Mouse (Mus musculus): ENCODE data around the gene Apba3. TPM values are rescaled to one million over a fixed set of nuclear protein-coding genes. Genes with fewer than 3 reads are reported as not detected.

Gene Apba3
- polyA plus RNA-seq, 1 experiment from 2014 or later = 66.5 TPM

GRCm38 (mm10) chr10:81302288-81302687 lies 35.5 kb downstream of the Apba3 start:
- peak overlapping the region; percentile 22; the same call in 1 of the 2 replicates for H3K9ac ChIP-seq
- no peaks in the 10 kb centered on the region for H3K27me3 ChIP-seq
- peak overlapping the region; percentile 63 for H3K27ac ChIP-seq
- peaks cover 65% of the 10 kb centered on the region for H3K4me1 ChIP-seq
- H3K36me3 ChIP-seq = peaks cover 16% of the 10 kb centered on the region
- no peak overlapping the region for H3K4me3 ChIP-seq
- peak overlapping the region; percentile 15; the same call in 1 of the 2 replicates for H3K4me2 ChIP-seq
- no peak for ATAC-seq (ENCODE audit: borderline replicate concordance, extremely low read depth, low FRiP score, low TSS enrichment)
- 62% methylated on average over 4 of the region's 4 CpGs for WGBS
- no peaks in the 10 kb centered on the region for H3K9me3 ChIP-seq

GRCm38 (mm10) chr10:81302781-81303218 lies 36.0 kb downstream of the Apba3 start:
- Histone ChIP-seq H3K27me3 (no peaks in the 10 kb centered on the region), H3K27ac (peak overlapping the region; percentile 63), H3K9ac (peak overlapping the region; percentile 11; the same call in 1 of the 2 replicates), H3K4me1 (peaks cover 60% of the 10 kb centered on the region), H3K36me3 (peaks cover 22% of the 10 kb centered on the region), H3K9me3 (no peaks in the 10 kb centered on the region), H3K4me2 (peak overlapping the region; percentile 15; the same call in 1 of the 2 replicates), H3K4me3 (no peak overlapping the region)
- no peak for ATAC-seq (ENCODE audit: borderline replicate concordance, extremely low read depth, low FRiP score, low TSS enrichment)
- 46% methylated on average over 14 of the region's 14 CpGs for WGBS

- H3K27me3 ChIP-seq = no peaks in the 10 kb centered on the region
- peaks cover 26% of the 10 kb centered on the region for H3K36me3 ChIP-seq
- H3K4me1 ChIP-seq = peaks cover 55% of the 10 kb centered on the region
- peak overlapping the region; percentile 11; the same call in 1 of the 2 replicates for H3K9ac ChIP-seq
- ATAC-seq (ENCODE audit: borderline replicate concordance, extremely low read depth, low FRiP score, low TSS enrichment) = no peak
- peak overlapping the region; percentile 63; the same call in 1 of the 2 replicates for H3K27ac ChIP-seq
- H3K4me2 ChIP-seq = 0 out of 2 replicates have a peak overlapping the region, but pooled peaks have one; percentile 15
- 55% methylated on average over 10 of the region's 10 CpGs for WGBS
- no peaks in the 10 kb centered on the region for H3K9me3 ChIP-seq
- no peak overlapping the region for H3K4me3 ChIP-seq
Observed at GRCm38 (mm10) chr10:81303258-81303657, 36.5 kb downstream of the Apba3 start.

- no peaks in the 10 kb centered on the region for H3K27me3 ChIP-seq
- no peak for ATAC-seq (ENCODE audit: borderline replicate concordance, extremely low read depth, low FRiP score, low TSS enrichment)
- 56% methylated on average over 7 of the region's 7 CpGs for WGBS
- no peak overlapping the region for H3K9ac ChIP-seq
- peaks cover 50% of the 10 kb centered on the region for H3K4me1 ChIP-seq
- no peak overlapping the region for H3K4me2 ChIP-seq
- no peak overlapping the region for H3K4me3 ChIP-seq
- H3K36me3 ChIP-seq = peaks cover 31% of the 10 kb centered on the region
- no peaks in the 10 kb centered on the region for H3K9me3 ChIP-seq
- no peak overlapping the region for H3K27ac ChIP-seq
Observed at GRCm38 (mm10) chr10:81303761-81304160, 37.0 kb downstream of the Apba3 start.

- no peaks in the 10 kb centered on the region for H3K9me3 ChIP-seq
Observed at GRCm38 (mm10) chr10:81304597-81305238, 38.0 kb downstream of the Apba3 start.

GRCm38 (mm10) chr10:81305663-81306062 lies 38.9 kb downstream of the Apba3 start:
- WGBS = 91% methylated on average over 14 of the region's 14 CpGs
- Histone ChIP-seq H3K4me1 (peaks cover 33% of the 10 kb centered on the region), H3K4me3 (no peak overlapping the region), H3K4me2 (no peak overlapping the region), H3K9ac (no peak overlapping the region), H3K9me3 (no peaks in the 10 kb centered on the region), H3K27ac (no peak overlapping the region), H3K27me3 (no peaks in the 10 kb centered on the region), H3K36me3 (peaks cover 45% of the 10 kb centered on the region)
- ATAC-seq (ENCODE audit: borderline replicate concordance, extremely low read depth, low FRiP score, low TSS enrichment) = no peak

More at GRCm38 (mm10) chr10:81304597-81305238, 38.0 kb downstream of the Apba3 start:
- no peak overlapping the region for H3K27ac ChIP-seq
- no peak overlapping the region for H3K9ac ChIP-seq
- 18% methylated on average over 9 of the region's 9 CpGs for WGBS
- no peaks in the 10 kb centered on the region for H3K27me3 ChIP-seq
- ATAC-seq (ENCODE audit: borderline replicate concordance, extremely low read depth, low FRiP score, low TSS enrichment) = no peak
- H3K4me1 ChIP-seq = peaks cover 43% of the 10 kb centered on the region
- no peak overlapping the region for H3K4me3 ChIP-seq
- H3K36me3 ChIP-seq = peaks cover 36% of the 10 kb centered on the region
- no peak overlapping the region for H3K4me2 ChIP-seq

GRCm38 (mm10) chr10:81306173-81306668 lies 39.5 kb downstream of the Apba3 start:
- Histone ChIP-seq H3K9ac (no peak overlapping the region), H3K4me1 (peaks cover 30% of the 10 kb centered on the region), H3K4me3 (no peak overlapping the region), H3K27me3 (no peaks in the 10 kb centered on the region), H3K4me2 (no peak overlapping the region), H3K9me3 (no peaks in the 10 kb centered on the region), H3K36me3 (peaks cover 51% of the 10 kb centered on the region), H3K27ac (no peak overlapping the region)
- WGBS = 84% methylated on average over 12 of the region's 12 CpGs
- no peak for ATAC-seq (ENCODE audit: borderline replicate concordance, extremely low read depth, low FRiP score, low TSS enrichment)

GRCm38 (mm10) chr10:81306837-81307682 lies 40.3 kb downstream of the Apba3 start:
- H3K27me3 ChIP-seq = no peaks in the 10 kb centered on the region
- no peak overlapping the region for H3K27ac ChIP-seq
- peaks cover 59% of the 10 kb centered on the region for H3K36me3 ChIP-seq
- H3K4me2 ChIP-seq = no peak overlapping the region
- WGBS = 91% methylated on average over 21 of the region's 21 CpGs
- H3K4me1 ChIP-seq = peaks cover 22% of the 10 kb centered on the region
- H3K9ac ChIP-seq = no peak overlapping the region
- H3K9me3 ChIP-seq = no peaks in the 10 kb centered on the region
- no peak for ATAC-seq (ENCODE audit: borderline replicate concordance, extremely low read depth, low FRiP score, low TSS enrichment)
- H3K4me3 ChIP-seq = no peak overlapping the region

GRCm38 (mm10) chr10:81309571-81309970 lies 42.8 kb downstream of the Apba3 start:
- H3K4me2 ChIP-seq = no peak overlapping the region
- no peak for ATAC-seq (ENCODE audit: borderline replicate concordance, extremely low read depth, low FRiP score, low TSS enrichment)
- no peak overlapping the region for H3K27ac ChIP-seq
- peaks cover 83% of the 10 kb centered on the region for H3K36me3 ChIP-seq
- no peaks in the 10 kb centered on the region for H3K27me3 ChIP-seq
- no peaks in the 10 kb centered on the region for H3K9me3 ChIP-seq
- WGBS = 85% methylated on average over 5 of the region's 5 CpGs
- H3K9ac ChIP-seq = no peak overlapping the region
- no peak overlapping the region for H3K4me3 ChIP-seq
- no peaks in the 10 kb centered on the region for H3K4me1 ChIP-seq

GRCm38 (mm10) chr10:81313581-81313980 lies 46.8 kb downstream of the Apba3 start:
- peaks cover 25% of the 10 kb centered on the region for H3K4me1 ChIP-seq
- H3K27me3 ChIP-seq = no peaks in the 10 kb centered on the region
- H3K4me3 ChIP-seq = no peak overlapping the region
- ATAC-seq (ENCODE audit: borderline replicate concordance, extremely low read depth, low FRiP score, low TSS enrichment) = no peak
- no peaks in the 10 kb centered on the region for H3K9me3 ChIP-seq
- WGBS = 87% methylated on average over 13 of the region's 13 CpGs
- no peak overlapping the region for H3K9ac ChIP-seq
- peaks cover 77% of the 10 kb centered on the region for H3K36me3 ChIP-seq
- no peak overlapping the region for H3K4me2 ChIP-seq
- no peak overlapping the region for H3K27ac ChIP-seq

GRCm38 (mm10) chr10:81314201-81314600 lies 47.4 kb downstream of the Apba3 start:
- Histone ChIP-seq H3K4me1 (peaks cover 31% of the 10 kb centered on the region), H3K9me3 (no peaks in the 10 kb centered on the region), H3K27me3 (no peaks in the 10 kb centered on the region), H3K4me2 (no peak overlapping the region), H3K27ac (no peak overlapping the region), H3K4me3 (no peak overlapping the region), H3K36me3 (peaks cover 71% of the 10 kb centered on the region), H3K9ac (no peak overlapping the region)
- ATAC-seq (ENCODE audit: borderline replicate concordance, extremely low read depth, low FRiP score, low TSS enrichment) = no peak
- WGBS = 76% methylated on average over 7 of the region's 7 CpGs

- H3K36me3 ChIP-seq = peaks cover 62% of the 10 kb centered on the region
- H3K9ac ChIP-seq = no peak overlapping the region
- H3K9me3 ChIP-seq = no peaks in the 10 kb centered on the region
- H3K4me1 ChIP-seq = peaks cover 39% of the 10 kb centered on the region
- ATAC-seq (ENCODE audit: borderline replicate concordance, extremely low read depth, low FRiP score, low TSS enrichment) = no peak
- H3K4me2 ChIP-seq = no peak overlapping the region
- H3K4me3 ChIP-seq = no peak overlapping the region
- H3K27ac ChIP-seq = no peak overlapping the region
- WGBS = 87% methylated on average over 16 of the region's 16 CpGs
- H3K27me3 ChIP-seq = no peaks in the 10 kb centered on the region
Observed at GRCm38 (mm10) chr10:81315587-81315986, 48.8 kb downstream of the Apba3 start.
